Mouse (Mus musculus): ENCODE measurements around the gene Abcc6. TPM values are rescaled to one million over a fixed set of nuclear protein-coding genes. Genes with fewer than 3 reads are reported as not detected.

The Abcc6 gene
- polyA plus RNA-seq, 1 experiment from 2014 or later: 0.10 TPM

DNA sequence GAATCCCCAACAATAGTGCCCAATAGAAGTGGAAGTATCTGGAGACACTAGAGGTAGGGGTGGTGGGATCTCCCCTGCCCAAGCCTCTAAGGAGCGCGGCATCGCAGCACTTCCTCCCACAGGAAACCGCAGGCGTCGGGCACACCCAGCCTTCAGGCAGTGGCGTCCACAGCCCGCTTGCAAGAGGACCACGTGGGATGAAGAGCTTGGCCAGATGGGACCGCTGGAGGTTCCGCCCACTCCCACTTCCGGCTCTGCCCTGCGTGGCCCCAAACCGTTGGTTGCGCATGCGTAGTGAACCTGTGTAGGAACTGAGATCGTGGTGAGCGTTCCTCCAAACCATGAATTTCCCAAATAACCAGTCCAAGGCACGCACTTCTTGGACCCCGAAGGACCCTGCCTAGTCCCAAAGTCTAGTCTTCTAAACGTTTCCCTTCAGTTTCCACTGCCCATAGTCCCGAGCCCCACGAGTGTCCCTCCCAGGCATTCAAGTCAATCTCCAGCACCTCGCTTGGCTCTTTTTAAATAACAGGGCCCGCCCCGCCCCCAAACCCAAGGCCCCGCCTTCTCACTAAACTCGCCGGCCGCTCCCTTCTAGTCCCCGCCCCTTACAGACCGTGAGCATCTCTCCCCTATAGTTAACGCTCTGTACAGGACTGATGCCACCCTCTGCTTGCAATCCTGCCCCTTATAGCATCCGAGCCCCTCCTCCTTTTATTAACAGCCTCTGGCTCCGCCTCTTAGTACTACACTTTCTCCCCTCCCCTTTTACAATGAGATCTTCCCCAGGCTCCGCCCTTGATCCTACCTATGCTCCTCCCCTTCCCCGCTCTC is 107.0 kb downstream of the Abcc6 start:
- Histone ChIP-seq H3K27me3 (ENCODE audit: poor library complexity, severe bottlenecking) (peaks cover 44% of the 10 kb centered on the region), H3K27ac (peak overlapping the region; percentile 88), H3K4me3 (peak overlapping the region; percentile 55), H3K4me1 (peaks cover 42% of the 10 kb centered on the region), H3K9me3 (peaks cover 5% of the 10 kb centered on the region; the same call in 1 of the 2 replicates), H3K36me3 (replicated peaks) (no peaks in the 10 kb centered on the region; the same call in 1 of the 2 replicates)
- DNase-seq (ENCODE audit: extremely low spot score, low spot score): peak; percentile 90
- 2% methylated on average over 37 of the region's 37 CpGs for WGBS

DNA sequence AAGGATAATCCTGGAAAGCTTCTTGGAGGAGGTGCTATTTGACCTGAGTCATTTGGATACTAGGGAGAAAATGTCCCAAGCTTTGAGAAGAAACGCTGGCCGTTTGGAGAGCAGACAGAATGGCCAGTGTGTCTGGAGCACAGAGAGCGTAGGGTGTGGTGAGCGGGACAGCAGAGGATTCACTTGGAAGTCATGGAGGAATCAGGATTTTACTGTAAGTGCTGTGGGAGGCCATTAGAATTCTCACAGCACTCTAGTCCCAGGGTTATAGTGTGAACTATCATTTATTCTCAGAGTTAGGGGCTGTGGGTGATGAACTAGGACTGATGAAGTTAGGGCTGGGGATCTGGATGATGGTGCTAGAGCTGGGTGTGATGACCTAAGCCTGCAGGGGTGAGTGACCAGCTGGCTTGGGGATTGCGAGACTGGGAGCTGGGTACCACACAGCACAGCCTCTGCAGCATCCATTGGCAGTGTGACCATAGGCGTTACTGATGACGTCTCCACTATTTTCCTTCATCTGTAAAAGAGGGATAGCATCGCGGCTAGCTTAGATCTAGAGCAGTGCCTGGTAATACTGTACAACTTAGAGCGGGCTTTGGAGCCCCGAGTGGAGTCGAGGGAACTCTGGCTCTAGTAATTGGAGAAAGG is 108.0 kb downstream of the Abcc6 start:
- DNase-seq (ENCODE audit: extremely low spot score, low spot score): no peak
- peak overlapping the region; percentile 88 for H3K27ac ChIP-seq
- H3K27me3 ChIP-seq (ENCODE audit: poor library complexity, severe bottlenecking): peaks cover 33% of the 10 kb centered on the region
- peak overlapping the region; percentile 55; the same call in 1 of the 2 replicates for H3K4me3 ChIP-seq
- peaks cover 50% of the 10 kb centered on the region for H3K4me1 ChIP-seq
- WGBS: 88% methylated on average over 12 of the region's 12 CpGs
- no peaks in the 10 kb centered on the region; the same call in 1 of the 2 replicates for H3K36me3 ChIP-seq (replicated peaks)
- H3K9me3 ChIP-seq: peaks cover 5% of the 10 kb centered on the region; the same call in 1 of the 2 replicates

DNA sequence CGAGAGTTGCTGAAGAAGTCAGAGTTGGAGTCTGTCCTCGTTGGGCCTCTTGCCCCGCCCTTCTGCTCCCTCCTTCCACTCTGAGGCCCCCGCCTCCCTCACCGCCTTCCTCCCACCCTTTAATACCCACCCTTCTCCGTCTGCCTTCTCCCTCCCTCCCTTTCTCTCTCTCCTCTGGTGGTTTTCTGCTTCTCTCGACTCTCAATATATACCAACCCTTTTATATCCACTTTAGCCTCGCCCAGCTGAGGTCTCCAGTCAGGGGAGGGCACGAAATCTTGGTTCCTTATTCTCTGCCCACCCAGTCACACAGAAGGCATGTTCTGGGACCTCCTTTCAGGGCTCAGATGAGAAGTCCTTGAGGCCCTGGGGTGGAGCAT is 108.9 kb downstream of the Abcc6 start, which contains the start of gene Emp3:
TSS of gene Emp3 (minus strand) at position 163 of the 380 bp plus-strand sequence.
- 57% methylated on average over 9 of the region's 9 CpGs for WGBS
- H3K9me3 ChIP-seq: peaks cover 5% of the 10 kb centered on the region; the same call in 1 of the 2 replicates
- H3K4me1 ChIP-seq: peaks cover 58% of the 10 kb centered on the region
- no peak for DNase-seq (ENCODE audit: extremely low spot score, low spot score)
- no peaks in the 10 kb centered on the region for H3K36me3 ChIP-seq (replicated peaks)
- H3K27me3 ChIP-seq (ENCODE audit: poor library complexity, severe bottlenecking): peaks cover 31% of the 10 kb centered on the region
- H3K4me3 ChIP-seq: peak within 1 kb of the TSS; percentile 8; the same call in 1 of the 2 replicates
- H3K27ac ChIP-seq: peak within 1 kb of the TSS; percentile 88

GRCm38 (mm10) chr7:45920583-45921241 is 109.4 kb downstream of the Abcc6 start:
- Histone ChIP-seq H3K4me1 (peaks cover 63% of the 10 kb centered on the region), H3K36me3 (replicated peaks) (no peaks in the 10 kb centered on the region), H3K27me3 (ENCODE audit: poor library complexity, severe bottlenecking) (peaks cover 31% of the 10 kb centered on the region), H3K27ac (peak overlapping the region; percentile 36; the same call in 1 of the 2 replicates), H3K9me3 (peaks cover 5% of the 10 kb centered on the region; the same call in 1 of the 2 replicates), H3K4me3 (peak overlapping the region; percentile 8; the same call in 1 of the 2 replicates)
- DNase-seq (ENCODE audit: extremely low spot score, low spot score): no peak
- 67% methylated on average over 9 of the region's 9 CpGs for WGBS

DNA sequence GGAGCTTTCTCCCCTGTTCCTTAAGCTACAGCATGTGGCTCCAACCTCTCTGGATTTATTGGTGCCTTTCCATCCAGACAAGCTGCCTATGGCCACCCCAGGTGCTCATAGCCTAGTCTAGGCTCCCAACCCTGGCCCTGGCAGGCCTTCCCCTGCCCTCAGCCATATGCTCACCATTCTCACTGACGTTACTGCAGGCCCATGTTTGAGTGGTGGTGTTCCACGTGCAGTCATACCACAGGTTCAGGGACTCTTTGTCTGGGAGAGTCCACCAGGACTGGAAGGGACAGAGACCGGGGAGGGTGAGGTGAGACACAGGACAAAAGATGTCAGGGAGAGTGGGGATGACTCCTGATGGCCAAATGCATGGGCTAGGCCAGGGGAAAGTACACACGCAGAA is 110.3 kb downstream of the Abcc6 start:
- H3K4me3 ChIP-seq: no peak overlapping the region
- H3K27ac ChIP-seq: peak overlapping the region; percentile 36
- peaks cover 66% of the 10 kb centered on the region for H3K4me1 ChIP-seq
- peaks cover 31% of the 10 kb centered on the region for H3K27me3 ChIP-seq (ENCODE audit: poor library complexity, severe bottlenecking)
- H3K9me3 ChIP-seq: no peaks in the 10 kb centered on the region
- 82% methylated on average over 4 of the region's 4 CpGs for WGBS
- no peaks in the 10 kb centered on the region for H3K36me3 ChIP-seq (replicated peaks)
- DNase-seq (ENCODE audit: extremely low spot score, low spot score): no peak

- WGBS: 57% methylated on average over 14 of the region's 14 CpGs
- no peak for DNase-seq (ENCODE audit: extremely low spot score, low spot score)
- H3K9me3 ChIP-seq: no peaks in the 10 kb centered on the region
- no peak overlapping the region for H3K27ac ChIP-seq
- H3K4me3 ChIP-seq: no peak overlapping the region
- H3K27me3 ChIP-seq (ENCODE audit: poor library complexity, severe bottlenecking): peaks cover 30% of the 10 kb centered on the region
- peaks cover 61% of the 10 kb centered on the region for H3K4me1 ChIP-seq
- H3K36me3 ChIP-seq (replicated peaks): no peaks in the 10 kb centered on the region
Observed at GRCm38 (mm10) chr7:45919083-45919671, 110.9 kb downstream of the Abcc6 start.

DNA sequence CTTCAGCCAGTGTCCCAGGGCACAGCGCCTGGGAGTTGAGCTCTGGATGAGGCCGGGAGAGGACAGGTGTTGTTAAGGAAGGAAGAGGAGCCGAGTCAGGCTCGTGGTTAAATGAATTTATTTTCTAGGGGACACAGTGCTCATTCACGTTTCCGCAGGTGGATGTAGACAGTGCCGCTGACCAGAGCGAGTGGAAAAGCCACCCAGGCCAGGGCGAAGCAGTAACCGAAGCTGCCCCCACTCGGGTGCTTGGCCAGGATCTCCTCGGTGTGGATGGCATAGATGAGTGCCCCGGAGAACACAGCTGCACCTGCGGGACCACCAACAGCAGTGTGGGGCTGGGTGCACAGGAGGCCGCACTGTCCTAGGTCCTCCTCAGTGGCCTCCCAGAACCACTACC is 112.2 kb downstream of the Abcc6 start:
- H3K27me3 ChIP-seq (ENCODE audit: poor library complexity, severe bottlenecking): peaks cover 25% of the 10 kb centered on the region
- peaks cover 11% of the 10 kb centered on the region for H3K36me3 ChIP-seq (replicated peaks)
- no peaks in the 10 kb centered on the region for H3K9me3 ChIP-seq
- DNase-seq (ENCODE audit: extremely low spot score, low spot score): no peak
- peaks cover 48% of the 10 kb centered on the region for H3K4me1 ChIP-seq
- WGBS: 93% methylated on average over 15 of the region's 15 CpGs
- H3K27ac ChIP-seq: peak overlapping the region; percentile 79
- H3K4me3 ChIP-seq: no peak overlapping the region

Other genes with a start within 250 kb of the Abcc6 start
- 1.7 and 2.7 TPM in 2 replicates for gene Lmtk3, start 246.6 kb downstream of the Abcc6 start, polyA plus RNA-seq (2016; fragmentation: Nextera tagmentation; extraction: Ambion mirVana)
- gene Sult2b1, start 245.6 kb downstream of the Abcc6 start, polyA plus RNA-seq (2016; fragmentation: Nextera tagmentation; extraction: Ambion mirVana): 1.6 and 2.3 TPM in 2 replicates
- gene Cyth2, start 215.7 kb downstream of the Abcc6 start, polyA plus RNA-seq (2016; fragmentation: Nextera tagmentation; extraction: Ambion mirVana): 132 and 136 TPM in 2 replicates
- gene Kcnj14, start 205.5 kb downstream of the Abcc6 start, polyA plus RNA-seq (2016; fragmentation: Nextera tagmentation; extraction: Ambion mirVana): 0.76 and 0.78 TPM in 2 replicates
- 132 and 137 TPM in 2 replicates for gene Grwd1, start 199.4 kb downstream of the Abcc6 start, polyA plus RNA-seq (2016; fragmentation: Nextera tagmentation; extraction: Ambion mirVana)
- 34.1 and 37.0 TPM in 2 replicates for gene Kdelr1, start 157.5 kb downstream of the Abcc6 start, polyA plus RNA-seq (2016; fragmentation: Nextera tagmentation; extraction: Ambion mirVana)
- 0.09 TPM in 2 replicates for gene Grin2d, start 151.9 kb downstream of the Abcc6 start, polyA plus RNA-seq (2016; fragmentation: Nextera tagmentation; extraction: Ambion mirVana)
- 1.3 and 1.9 TPM in 2 replicates for gene Syngr4, start 133.6 kb downstream of the Abcc6 start, polyA plus RNA-seq (2016; fragmentation: Nextera tagmentation; extraction: Ambion mirVana)
- gene Tmem143, start 133.4 kb downstream of the Abcc6 start, polyA plus RNA-seq (2016; fragmentation: Nextera tagmentation; extraction: Ambion mirVana): 4.2 and 4.8 TPM in 2 replicates
- 8.5 and 9.7 TPM in 2 replicates for gene Emp3, start 108.9 kb downstream of the Abcc6 start, polyA plus RNA-seq (2016; fragmentation: Nextera tagmentation; extraction: Ambion mirVana)
- gene Ccdc114, start 106.2 kb downstream of the Abcc6 start, polyA plus RNA-seq (2016; fragmentation: Nextera tagmentation; extraction: Ambion mirVana): 5.2 TPM in 2 replicates
- gene Nomo1, start 3.4 kb upstream of the Abcc6 start, polyA plus RNA-seq (2016; fragmentation: Nextera tagmentation; extraction: Ambion mirVana): 33.7 and 33.8 TPM in 2 replicates
- gene Kcnj11, start 70.5 kb upstream of the Abcc6 start, polyA plus RNA-seq (2016; fragmentation: Nextera tagmentation; extraction: Ambion mirVana): 0.12 and 0.54 TPM in 2 replicates
- gene Abcc8, start 149.7 kb upstream of the Abcc6 start, polyA plus RNA-seq (2016; fragmentation: Nextera tagmentation; extraction: Ambion mirVana): 1.5 TPM in 2 replicates
- gene Ush1c, start 208.2 kb upstream of the Abcc6 start, polyA plus RNA-seq (2016; fragmentation: Nextera tagmentation; extraction: Ambion mirVana): 3.6 and 4.4 TPM in 2 replicates
- gene Otog, start 210.7 kb upstream of the Abcc6 start, polyA plus RNA-seq (2016; fragmentation: Nextera tagmentation; extraction: Ambion mirVana): 0.07 TPM in 1 of 2 replicates, not detected in the other